Mouse (Mus musculus) right cerebral cortex, postnatal 25 days (tissue): ENCODE results near the gene Col19a1.

Experiments used
- DNase-seq: peaks from one replicate; pipeline ENCODE4 v3.0.0; 2022

Col19a1 gene

DNA sequence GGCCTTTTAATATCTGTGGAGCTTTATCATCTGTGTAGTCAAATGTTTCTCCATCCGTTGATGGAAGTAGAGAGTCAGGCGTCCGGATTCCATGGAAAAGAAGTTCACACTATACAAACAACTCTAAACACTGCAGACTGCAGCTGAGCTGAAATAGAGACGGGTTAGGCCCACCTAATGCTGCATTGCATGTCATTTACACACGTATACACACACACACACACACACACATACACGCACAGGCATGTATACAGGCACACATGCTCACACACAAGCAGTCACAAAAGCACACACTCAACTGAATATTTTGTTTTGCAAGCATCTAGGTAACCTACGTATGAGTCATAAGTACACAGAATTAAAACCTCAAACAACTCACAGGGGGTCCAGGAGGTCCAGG is 284.2 kb downstream of the Col19a1 start:
- no peak for DNase-seq

DNA sequence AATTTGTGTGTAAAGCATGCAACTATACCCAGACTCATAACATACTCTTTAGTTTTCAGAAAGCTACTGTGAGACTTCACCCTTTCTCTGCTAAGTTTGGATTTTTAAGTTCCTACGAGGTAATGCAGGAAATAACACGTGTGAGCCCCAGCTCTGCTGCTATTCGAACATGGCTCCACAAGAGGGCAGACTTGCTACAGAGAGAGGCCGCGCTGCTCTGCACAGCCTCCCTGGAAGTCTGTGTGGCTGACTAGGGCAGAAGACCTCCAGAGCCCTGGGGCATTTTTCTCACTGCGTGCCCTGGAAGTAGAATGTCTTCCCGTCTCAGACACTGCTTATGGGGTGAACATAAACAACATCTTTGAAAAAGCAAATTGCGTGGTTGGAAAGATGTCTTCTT is 284.6 kb downstream of the Col19a1 start:
- DNase-seq = peak; percentile 59

DNA sequence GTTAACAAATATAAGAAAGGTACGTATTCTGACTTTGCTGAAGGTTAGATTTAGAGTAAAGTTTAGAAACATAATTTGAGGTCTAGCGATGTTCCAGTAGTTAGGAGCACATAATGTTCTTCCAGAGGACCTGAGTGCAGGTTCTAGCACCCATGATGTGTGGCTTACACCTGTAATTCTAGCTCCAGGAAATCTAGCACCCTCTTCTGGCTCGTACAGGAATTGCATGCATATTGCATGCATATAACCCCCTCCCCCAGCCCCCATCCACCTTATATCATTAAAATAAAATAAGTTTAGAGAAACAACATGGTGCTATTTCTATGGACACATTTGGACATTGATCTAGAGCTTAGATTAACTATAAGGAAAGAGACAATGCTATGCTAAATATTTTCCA is 286.6 kb downstream of the Col19a1 start:
- DNase-seq = no peak

DNA sequence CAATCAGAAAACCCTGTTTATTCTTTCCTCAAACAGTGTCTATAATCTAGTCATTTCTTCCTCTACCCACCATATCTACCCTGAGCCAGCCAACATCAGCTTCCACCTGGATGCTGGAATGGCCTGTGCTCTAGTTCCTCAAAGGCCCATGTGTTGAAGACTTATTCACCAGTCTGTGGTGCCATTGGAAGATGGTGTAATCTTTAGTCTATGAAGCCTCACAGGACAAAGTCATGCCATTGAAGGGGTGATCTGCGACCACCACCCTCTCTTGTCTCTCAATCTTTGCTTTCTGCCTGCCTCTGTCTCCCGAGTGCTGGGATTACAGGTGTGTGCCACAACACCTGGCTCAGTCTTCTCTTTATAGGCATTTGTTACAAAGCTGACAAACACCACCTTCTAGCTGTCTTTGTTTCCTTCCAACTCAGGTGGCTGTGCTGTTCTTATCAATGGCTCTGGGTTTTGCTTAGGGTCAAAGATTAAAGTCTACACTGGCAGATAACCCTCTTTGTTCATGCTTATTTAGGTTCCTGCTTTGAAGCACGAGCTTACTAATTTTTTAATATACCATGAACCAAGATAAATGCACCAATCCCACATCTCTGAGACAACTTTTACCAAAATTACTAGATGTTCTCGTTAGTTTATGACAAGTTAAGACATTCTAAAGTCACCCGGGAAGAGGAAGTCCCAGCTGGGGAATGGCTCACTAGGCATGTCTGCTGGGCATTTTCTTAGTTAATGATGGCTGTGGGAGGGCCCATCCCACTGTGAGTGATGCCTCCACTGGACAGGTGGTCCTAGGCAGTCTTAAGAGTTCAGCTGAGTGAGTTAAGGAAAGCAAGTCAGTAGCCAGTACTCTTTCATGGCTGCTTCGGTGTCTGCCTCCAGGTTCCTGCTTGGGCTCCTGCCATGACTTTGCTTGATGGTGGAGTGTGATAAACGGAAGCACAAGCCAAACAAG is 292.0 kb downstream of the Col19a1 start:
- DNase-seq = no peak

DNA sequence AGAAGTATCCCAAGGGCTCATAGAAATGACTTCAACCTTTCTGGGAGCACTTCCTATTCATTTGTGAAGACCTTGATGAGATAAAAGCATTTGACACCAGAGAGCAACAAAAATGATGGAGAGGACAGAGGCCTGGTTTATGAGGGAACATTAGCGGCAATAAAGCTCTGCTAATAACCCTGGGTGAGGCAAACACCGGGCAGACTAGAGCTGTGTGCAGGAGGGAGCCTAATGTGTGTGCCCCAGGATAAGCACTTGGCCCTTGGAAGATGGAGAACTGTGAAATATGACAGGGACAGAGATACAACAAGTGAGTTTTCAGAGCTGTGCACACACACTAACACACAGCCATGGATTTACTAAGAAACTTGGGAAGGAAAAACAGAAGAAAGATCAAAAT is 294.8 kb downstream of the Col19a1 start:
- DNase-seq = no peak

DNA sequence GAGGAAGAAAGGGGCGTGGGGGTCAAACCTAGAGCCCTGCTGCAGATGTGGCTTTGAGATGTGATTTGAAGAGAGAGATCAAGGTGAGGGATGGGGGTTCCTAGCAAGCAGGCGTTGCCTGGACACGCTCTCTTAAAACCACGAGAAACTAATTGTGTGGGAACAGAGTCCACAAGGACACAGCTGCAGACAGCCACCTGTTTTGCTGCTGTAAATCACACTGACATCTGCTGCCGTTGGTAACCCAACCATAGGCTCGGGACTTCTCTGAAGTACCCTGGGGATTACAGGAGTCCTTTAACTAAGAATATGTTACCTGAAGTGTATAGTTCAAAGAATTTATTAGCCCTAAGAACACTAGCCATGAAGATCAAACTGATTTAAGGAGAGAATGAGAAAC is 300.9 kb downstream of the Col19a1 start:
- DNase-seq = no peak

DNA sequence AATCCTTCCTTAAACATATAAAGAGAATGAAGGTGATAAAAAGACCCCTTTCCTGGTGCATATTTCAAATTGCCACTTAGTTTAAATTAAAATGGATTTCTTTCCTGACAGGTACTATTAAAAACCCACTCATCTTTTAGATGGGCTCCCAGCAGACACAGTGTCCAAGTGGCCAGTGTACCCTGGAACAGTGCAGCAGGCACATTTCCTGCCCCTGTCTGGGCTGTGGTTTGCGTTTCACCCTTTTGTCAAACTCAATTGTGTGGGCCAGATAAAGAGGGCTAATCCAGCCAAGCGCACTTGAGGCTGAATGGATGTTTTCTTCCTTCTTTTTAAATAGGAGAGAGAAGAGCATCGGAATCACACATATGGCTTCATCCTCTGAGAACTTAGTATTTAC is 320.2 kb downstream of the Col19a1 start:
- no peak for DNase-seq

DNA sequence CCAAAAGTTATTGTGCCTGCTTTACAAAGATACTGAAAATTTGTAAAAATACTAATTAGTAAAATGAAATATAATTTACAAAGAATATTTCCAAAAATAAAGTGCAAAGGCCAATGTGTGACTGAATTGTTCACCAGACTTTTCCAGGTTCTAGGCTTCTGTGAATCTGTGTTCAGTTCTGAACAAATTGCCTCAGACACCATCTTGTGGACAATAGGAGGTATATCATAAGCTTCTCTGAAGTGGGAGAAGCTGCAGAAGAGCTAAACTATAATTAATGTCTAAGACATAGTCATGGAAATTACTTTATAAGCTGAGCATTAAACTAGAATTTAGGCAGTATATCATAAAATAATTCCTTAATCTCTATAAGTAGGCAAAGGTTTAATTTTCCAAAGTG is 326.1 kb downstream of the Col19a1 start:
- DNase-seq = no peak

DNA sequence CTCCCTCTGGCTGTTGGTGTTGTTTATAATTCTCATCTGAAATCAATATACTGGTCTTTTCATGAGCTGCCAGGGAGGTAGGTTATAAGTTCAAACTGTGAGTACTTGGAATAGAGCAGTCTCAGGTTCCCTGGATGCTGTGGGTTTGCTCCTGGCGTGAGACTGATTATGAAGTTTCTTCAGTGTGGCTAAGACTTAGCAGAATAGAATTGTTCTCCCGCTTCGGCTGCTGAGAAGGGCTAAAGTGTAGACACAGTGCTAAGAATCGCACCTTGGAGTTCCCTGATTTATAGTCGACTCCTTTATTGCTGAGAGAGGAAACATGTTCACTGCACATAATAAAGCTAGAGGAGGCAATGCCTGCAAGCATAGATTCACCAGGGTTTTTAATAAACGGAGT is 327.9 kb downstream of the Col19a1 start:
- DNase-seq = no peak

DNA sequence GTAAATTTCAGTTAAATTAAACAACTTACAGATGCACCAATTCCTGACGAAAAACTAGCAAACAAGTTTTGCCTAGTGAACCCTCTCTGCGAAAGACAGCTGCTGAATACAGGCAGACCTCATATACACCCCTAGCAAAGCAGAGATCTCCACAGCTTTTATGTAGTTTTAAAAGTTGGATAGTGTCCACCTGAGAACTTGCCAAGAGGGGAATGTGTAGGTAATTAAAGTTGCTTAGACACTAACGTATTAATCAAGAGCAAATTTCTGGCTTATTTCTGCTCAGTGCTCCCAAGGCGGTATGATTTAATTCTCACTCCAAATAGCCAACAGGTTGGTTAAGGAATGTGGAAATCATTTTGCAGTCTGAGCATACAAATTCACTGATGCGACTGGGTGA is 329.3 kb downstream of the Col19a1 start:
- no peak for DNase-seq

DNA sequence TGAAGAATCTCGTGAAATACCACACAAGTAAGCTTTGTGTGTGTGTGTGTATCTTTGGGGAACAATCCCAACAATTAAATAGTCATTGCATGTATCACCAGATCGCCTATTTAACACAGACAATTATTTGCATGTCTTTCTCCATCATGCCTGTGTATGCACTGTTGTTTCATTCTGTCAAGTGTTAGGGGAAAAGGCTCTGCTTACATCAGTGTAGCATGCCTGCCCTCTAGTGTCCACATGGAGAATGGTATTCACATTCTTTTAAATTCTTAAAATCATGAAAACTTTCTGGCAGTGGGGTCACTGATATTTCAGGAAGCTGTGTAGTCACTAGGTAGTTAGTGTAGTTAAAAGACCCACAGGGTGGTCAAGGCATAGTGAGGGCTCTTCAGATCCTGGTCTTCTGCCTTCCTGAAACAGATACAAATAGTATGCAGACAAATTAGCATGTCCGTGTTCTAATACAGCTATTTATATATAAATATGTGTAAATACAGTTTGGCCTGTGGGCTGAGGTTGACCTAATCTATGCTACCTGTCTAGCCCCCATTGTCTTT is 338.1 kb downstream of the Col19a1 start:
- DNase-seq = no peak

DNA sequence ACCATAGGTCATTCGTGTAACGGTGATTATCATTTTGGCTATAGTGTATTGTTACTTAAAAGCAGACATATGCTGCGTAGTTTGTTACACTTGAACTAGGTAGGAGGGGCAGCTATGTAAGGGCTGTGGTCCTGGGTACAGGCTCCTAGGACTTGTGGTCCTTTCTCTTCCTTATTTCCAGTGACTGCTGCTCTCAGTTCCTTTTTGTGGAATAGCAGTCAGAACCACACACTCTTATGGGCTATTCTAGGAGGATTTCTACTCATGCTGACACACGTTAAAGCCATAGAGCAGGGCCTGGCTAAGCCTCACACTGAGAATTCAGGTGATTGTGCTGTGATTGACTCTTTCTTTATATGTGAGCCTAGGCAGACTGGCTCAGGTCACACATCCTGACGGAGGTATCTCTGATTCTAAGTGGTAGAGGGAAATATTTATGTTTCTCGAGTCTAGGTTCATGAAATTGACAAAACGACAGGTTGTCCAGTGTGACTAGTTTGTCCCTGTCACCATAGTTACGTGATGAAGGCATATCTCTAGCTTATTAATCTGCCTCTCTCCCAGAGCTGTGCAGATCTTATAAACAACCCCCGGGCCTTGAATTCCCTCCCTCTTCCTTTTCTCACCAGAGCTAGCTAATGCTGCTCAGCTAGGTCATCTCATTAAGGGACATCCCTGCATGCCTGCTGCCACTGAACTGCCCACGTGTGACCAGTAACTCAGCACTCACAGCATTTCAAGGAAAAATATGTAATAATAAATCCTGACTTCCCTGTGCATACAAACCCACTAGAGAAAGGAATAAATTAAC is 338.8 kb downstream of the Col19a1 start:
- DNase-seq = no peak

DNA sequence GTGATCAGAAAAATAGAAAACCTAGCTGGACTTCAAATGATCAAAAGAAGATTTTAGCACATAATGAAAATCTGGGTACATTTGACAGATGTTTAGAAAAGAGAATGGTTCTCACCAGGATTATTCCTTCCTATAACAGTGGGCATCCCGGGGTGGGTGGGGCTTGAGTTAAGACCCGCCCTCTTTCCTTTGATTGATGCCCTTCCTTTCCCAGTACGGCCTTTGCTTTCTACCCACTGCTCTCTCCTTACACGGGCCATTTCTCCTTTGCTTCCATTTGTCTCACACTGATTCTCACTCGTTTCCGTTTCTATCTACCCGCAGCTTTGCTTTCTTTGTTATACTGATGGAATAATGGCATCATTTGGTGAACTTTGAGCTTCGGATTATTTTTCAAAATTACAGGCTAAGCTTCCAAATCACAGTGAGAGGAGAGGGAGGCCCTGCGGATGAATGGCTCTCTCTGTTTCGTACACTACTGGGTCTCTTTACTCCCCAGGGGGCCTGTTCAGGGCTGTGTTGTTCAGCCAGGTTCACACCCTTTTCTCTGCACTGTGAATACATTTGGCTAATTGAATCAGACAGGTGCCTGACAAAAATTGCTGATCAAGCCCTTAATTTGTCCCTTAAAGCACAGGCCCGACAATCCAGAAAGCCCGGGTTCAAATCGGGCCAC is 341.4 kb downstream of the Col19a1 start:
- DNase-seq = no peak

DNA sequence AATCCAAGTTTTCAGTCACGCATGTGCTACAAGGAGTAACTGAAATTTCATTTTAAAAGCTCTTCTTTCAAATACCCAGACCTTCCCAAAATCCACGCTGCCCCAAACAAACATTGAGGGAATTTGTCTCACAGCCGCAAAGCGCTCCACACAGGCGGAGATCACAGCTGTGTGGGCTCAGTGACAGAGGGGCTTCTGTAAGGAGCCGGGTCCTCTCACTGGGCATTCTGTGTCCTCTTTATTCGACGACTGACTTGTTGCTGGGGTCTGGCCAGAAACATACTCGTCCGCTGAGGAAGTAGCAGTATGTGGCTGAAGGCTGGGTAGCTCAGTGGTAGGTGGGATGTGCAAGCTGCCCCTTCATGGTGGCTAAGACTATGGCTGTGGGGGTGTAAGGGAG is 342.3 kb downstream of the Col19a1 start:
- no peak for DNase-seq

DNA sequence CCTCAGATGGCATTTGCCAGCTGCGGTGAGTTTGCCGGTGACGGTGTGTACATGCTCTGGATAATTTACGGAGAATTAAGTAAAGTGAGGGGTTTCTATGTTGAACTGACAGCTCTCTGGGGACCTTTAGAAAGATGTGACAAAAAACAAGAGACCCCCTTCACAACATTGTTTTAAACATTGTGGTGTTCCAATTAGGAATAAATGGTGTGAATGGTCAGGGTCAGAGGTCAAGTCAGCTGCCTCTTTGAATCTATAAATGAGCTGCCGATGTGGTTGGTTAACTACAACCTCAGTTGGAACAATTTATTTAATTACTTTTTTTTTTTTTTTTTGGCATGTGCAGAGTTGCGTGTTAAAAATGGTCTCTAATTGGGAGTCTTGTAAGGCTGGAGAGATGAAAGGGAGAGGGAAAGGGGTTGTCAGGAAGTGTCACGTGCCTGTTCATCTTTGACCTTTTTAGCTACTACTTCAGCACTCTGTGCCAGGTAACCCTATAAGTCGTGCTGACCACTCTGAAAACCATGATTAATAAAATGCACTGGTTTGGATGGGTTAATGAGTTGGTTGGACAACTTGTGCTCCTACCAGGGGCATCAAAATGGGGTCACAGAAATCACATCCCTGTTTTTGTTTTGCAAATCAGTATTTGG is 347.1 kb downstream of the Col19a1 start:
- no peak for DNase-seq

DNA sequence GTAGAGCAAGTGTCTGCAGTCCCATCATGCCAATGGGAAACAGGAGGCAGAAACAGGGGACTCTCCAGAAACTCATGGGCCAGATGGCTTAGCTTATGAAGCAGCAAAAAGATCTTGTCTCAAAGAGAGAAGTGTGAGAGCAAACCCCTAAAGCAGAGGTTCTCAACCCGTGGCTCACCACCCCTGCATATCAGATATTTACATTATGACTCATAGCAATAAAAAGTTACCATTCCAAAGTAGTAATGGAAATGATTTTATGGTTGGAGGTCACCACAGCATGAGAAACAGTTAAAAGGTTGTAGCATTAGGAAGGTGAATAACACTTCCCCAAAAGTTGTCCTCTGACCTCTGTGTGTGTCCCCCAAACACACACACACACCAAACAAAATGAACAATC is 350.9 kb downstream of the Col19a1 start:
- no peak for DNase-seq

DNA sequence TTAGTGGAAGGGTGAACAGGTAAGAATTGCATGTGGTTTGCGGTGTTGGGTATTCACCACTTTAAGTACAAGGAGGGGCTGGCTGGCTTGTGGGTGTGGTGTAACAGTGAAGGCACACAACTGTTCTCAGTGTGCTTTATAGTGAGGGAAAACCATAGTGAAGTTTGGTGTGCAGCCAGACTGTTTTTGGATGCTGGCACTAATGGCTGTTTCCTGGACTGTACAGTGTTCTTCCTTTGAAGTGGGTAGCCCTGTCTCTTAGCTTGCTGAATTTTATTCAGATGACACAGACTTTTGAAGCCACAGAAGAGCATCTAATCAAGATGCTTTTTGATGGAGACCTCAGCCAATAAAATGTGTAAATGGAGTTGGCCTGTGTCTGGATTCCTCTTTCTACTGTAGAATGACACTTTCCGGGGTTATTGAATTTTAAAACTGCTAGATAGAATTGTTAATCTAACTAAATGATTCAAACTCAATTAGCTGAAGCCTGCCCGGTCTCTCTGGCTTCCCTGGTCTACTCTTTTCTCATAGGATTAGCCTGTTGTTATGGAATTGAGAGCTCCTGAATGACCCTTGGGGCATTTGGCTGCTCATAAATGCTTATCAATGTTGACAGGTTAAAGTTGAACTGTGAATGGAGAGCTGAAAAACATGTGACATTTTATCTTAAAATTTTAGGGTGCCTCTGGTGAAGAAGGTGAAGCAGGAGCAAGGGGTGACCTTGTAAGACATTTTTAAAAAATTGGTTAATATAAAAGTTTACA is 355.6 kb downstream of the Col19a1 start:
- DNase-seq = no peak

DNA sequence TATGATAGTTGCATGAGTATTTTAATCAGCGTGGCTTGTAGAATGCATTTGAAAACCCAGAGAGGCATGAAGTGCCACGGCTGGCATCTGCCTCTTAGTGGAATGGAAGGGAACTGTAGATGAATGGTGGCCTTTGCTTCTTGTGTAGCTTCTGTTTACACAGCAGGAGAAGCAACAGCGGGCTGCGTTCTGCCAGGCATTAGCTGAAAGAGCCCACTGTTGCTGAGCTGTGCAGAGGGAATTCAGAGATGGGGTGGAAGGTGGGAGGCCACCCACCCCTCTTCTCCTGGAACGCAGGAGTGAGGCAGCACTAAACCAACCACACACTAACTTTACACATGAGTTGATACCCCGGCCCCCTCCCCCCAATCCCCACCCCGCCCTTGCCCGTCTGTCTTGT is 356.8 kb downstream of the Col19a1 start:
- no peak for DNase-seq

DNA sequence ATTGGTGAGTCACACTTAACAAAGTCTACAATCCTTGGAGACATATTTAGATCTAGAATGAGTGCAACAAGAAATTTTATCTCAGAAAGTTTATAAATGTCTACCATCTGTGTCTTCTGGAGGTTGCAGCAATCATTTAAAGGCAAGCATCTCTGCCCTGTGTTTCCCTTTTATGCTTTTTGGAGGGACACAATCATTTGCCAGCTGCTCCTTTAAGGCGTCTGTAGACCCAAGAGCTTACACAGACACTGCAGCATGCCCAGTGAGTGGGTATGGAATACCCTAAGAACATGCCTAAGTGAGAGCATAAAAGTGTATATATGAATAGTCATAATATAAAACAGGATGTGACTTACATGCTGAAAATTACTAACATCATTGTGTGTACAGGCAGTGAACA is 357.7 kb downstream of the Col19a1 start:
- DNase-seq = peak; percentile 44

DNA sequence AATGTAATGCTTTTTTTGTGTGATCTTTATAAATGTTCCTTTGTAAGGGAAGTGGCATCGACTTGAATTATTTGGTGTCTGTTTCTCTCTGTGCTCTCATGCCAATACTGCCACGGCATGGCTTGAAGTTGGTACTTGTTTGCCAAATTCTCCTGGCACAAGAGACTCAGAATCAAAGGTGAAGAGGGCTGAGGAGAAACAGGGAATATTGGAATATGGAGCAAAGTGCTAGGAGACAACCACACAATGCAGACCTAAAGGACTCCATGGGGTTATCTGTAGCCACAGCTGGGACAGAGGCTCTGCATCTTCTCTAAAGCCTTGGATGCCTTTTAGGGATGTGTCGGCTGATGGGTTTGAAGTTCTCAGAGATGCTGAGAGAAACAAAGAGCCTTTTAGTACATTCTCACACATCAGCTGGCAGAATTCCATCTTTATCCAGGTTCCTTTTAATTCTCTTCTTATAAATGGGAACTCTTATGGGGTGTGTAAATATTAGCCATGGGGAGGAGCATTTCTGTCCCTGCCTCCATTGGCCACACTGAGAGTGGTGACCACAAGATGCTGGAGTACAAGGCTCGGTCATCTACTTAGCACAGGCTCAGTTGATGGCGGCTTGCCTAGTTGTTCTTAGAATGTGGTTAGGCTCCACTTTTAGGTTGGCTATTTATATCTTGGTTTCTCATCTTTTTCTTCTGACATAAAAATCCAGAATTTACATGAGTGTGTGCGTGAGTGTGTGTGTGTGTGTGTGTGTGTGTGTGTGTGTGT is 360.1 kb downstream of the Col19a1 start:
- no peak for DNase-seq
